Mouse (Mus musculus) myocyte (in vitro differentiated cells): ENCODE measurements around the gene Tspan31. TPM values are rescaled to one million over a fixed set of nuclear protein-coding genes. Genes with fewer than 3 reads are reported as not detected.
A peak's percentile ranks its signal among the peaks of the same experiment; 100 is the strongest.

Source experiments
- H3K27me3 ChIP-seq: one replicate; pipeline ENCODE4 v1.6.1; 2011; ENCODE audit not compliant: control insufficient read depth, insufficient read depth, insufficient read length
- H3K36me3 ChIP-seq: one replicate; pipeline ENCODE4 v1.6.1; 2011; ENCODE audit not compliant: control insufficient read depth, insufficient read depth
- H3K4me2 ChIP-seq: one replicate; pipeline ENCODE4 v1.6.1; 2011; ENCODE audit warnings: low read depth, control low read depth
- H3K4me3 ChIP-seq: one replicate; pipeline ENCODE4 v1.5.1; 2011; ENCODE audit warnings: mild to moderate bottlenecking, control low read depth, moderate library complexity
- H3K79me2 ChIP-seq: one replicate; pipeline ENCODE4 v1.6.1; 2011; ENCODE audit not compliant: control insufficient read depth, insufficient read depth
- H3ac ChIP-seq: one replicate; pipeline ENCODE4 v1.6.1; 2011; ENCODE audit not compliant: control insufficient read depth, insufficient read length
- CEBPB ChIP-seq: IDR thresholded peaks from 2 replicates; pipeline ENCODE4 v1.6.1; 2011; ENCODE audit warnings: mild to moderate bottlenecking, moderate library complexity; ENCODE audit not compliant: poor library complexity, insufficient read depth, severe bottlenecking
- E2F4 ChIP-seq: IDR thresholded peaks from one replicate; pipeline ENCODE4 v1.6.1; 2011; ENCODE audit warnings: mild to moderate bottlenecking, control low read depth, moderate library complexity; ENCODE audit not compliant: insufficient read depth
- MAX ChIP-seq: IDR thresholded peaks from one replicate; pipeline ENCODE4 v1.6.1; 2011; ENCODE audit warnings: low read depth, mild to moderate bottlenecking, control low read depth
- MYOD1 ChIP-seq, 3 experiments: IDR thresholded peaks; one replicate each; pipeline ENCODE4 v1.6.1; 2011; ENCODE audit warnings: control low read depth in 2 of 3, low read depth in 2 of 3, mild to moderate bottlenecking in 2 of 3, moderate library complexity in 1 of 3; ENCODE audit not compliant: insufficient read length in 2 of 3, control insufficient read depth in 1 of 3
- MYOG ChIP-seq, 3 experiments: IDR thresholded peaks; one replicate each; pipeline ENCODE4 v1.6.1; 2011; ENCODE audit warnings: control low read depth in 2 of 3, low read depth in 2 of 3, mild to moderate bottlenecking in 2 of 3; ENCODE audit not compliant: insufficient read length in 2 of 3, control insufficient read depth in 1 of 3, insufficient read depth in 1 of 3
- POLR2A ChIP-seq: IDR thresholded peaks from one replicate; pipeline ENCODE4 v1.6.1; 2011; ENCODE audit warnings: low read depth, mild to moderate bottlenecking, control low read depth, moderate library complexity; ENCODE audit not compliant: insufficient read length
- POLR2AphosphoS2 ChIP-seq: IDR thresholded peaks from one replicate; pipeline ENCODE4 v1.6.1; 2011; ENCODE audit warnings: low read depth, control low read depth; ENCODE audit not compliant: insufficient read length
- REST ChIP-seq: IDR thresholded peaks from one replicate; pipeline ENCODE4 v1.6.1; 2011; ENCODE audit warnings: mild to moderate bottlenecking, control low read depth, moderate library complexity; ENCODE audit not compliant: insufficient read depth, insufficient read length
- SRF ChIP-seq: IDR thresholded peaks from one replicate; pipeline ENCODE4 v1.6.1; 2011; ENCODE audit warnings: low read depth; ENCODE audit not compliant: control insufficient read depth, insufficient read length
- TCF12 ChIP-seq: IDR thresholded peaks from one replicate; pipeline ENCODE4 v1.6.1; 2011; ENCODE audit warnings: mild to moderate bottlenecking, control low read depth; ENCODE audit not compliant: poor library complexity, insufficient read depth, severe bottlenecking
- TCF3 ChIP-seq: IDR thresholded peaks from one replicate; pipeline ENCODE4 v1.6.1; 2011; ENCODE audit warnings: low read depth, control low read depth; ENCODE audit not compliant: insufficient read length
- USF1 ChIP-seq: IDR thresholded peaks from one replicate; pipeline ENCODE4 v1.6.1; 2011; ENCODE audit warnings: low read depth, mild to moderate bottlenecking, control low read depth, moderate library complexity
- polyA plus RNA-seq: library from polyadenylated mRNA; unstranded; fragments of >200 nt; fragmentation: generic; extraction: Trizol; gene quantifications from one replicate; pipeline ENCODE4 v1.2.1, GENCODE M21; 2012; ENCODE audit warnings: missing spikeins

Tspan31 gene
- polyA plus RNA-seq, 1 experiment = 139 TPM

- TF ChIP-seq POLR2AphosphoS2 (no peak), CEBPB (no peak), TCF3 (no peak), REST (no peak), E2F4 (no peak), MYOD1 (IDR thresholded peaks at IDR 0.05; ENCODE audit: control insufficient read depth in 1 of 3, insufficient read length in 2 of 3, low read depth in 2 of 3) (no peak), MYOG (IDR thresholded peaks at IDR 0.05; ENCODE audit: control insufficient read depth in 1 of 3, insufficient read depth in 1 of 3, insufficient read length in 2 of 3, low read depth in 2 of 3) (no peak), MAX (no peak), TCF12 (no peak), USF1 (no peak), SRF (no peak), POLR2A (no peak)
- Histone ChIP-seq H3K27me3 (no peaks in the 10 kb centered on the region), H3K36me3 (no peaks in the 10 kb centered on the region), H3K79me2 (no peaks in the 10 kb centered on the region), H3ac (no peak overlapping the region), H3K4me3 (no peak overlapping the region), H3K4me2 (no peak overlapping the region)
Observed at GRCm38 (mm10) chr10:127085633-127086032, 15.6 kb upstream of the Tspan31 start.

GRCm38 (mm10) chr10:127085052-127085451, 15.0 kb upstream of the Tspan31 start:
- H3K4me2 ChIP-seq = no peak overlapping the region
- no peaks in the 10 kb centered on the region for H3K27me3 ChIP-seq
- no peaks in the 10 kb centered on the region for H3K79me2 ChIP-seq
- no peak overlapping the region for H3ac ChIP-seq
- no peak for TF ChIP-seq CEBPB
- no peak for TF ChIP-seq TCF12
- TF ChIP-seq MAX = no peak
- TF ChIP-seq USF1 = no peak
- no peaks in the 10 kb centered on the region for H3K36me3 ChIP-seq
- no peak overlapping the region for H3K4me3 ChIP-seq

- Histone ChIP-seq H3K27me3 (no peaks in the 10 kb centered on the region), H3K79me2 (no peaks in the 10 kb centered on the region), H3K4me3 (no peak overlapping the region), H3K4me2 (no peak overlapping the region), H3K36me3 (no peaks in the 10 kb centered on the region), H3ac (no peak overlapping the region)
- TF ChIP-seq MAX (no peak), MYOG (IDR thresholded peaks at IDR 0.05; ENCODE audit: control insufficient read depth in 1 of 3, insufficient read depth in 1 of 3, insufficient read length in 2 of 3, low read depth in 2 of 3) (no peak), REST (no peak), POLR2AphosphoS2 (no peak), POLR2A (no peak), E2F4 (no peak), CEBPB (no peak)
Observed at GRCm38 (mm10) chr10:127083915-127084306, 13.8 kb upstream of the Tspan31 start.

- Histone ChIP-seq H3ac (no peak overlapping the region), H3K27me3 (no peaks in the 10 kb centered on the region), H3K79me2 (no peaks in the 10 kb centered on the region), H3K36me3 (no peaks in the 10 kb centered on the region), H3K4me2 (no peak overlapping the region), H3K4me3 (no peak overlapping the region)
- no peak for TF ChIP-seq CEBPB
- TF ChIP-seq SRF = peak; percentile 95
Observed at GRCm38 (mm10) chr10:127083292-127083914, 13.3 kb upstream of the Tspan31 start.

GRCm38 (mm10) chr10:127081996-127082620, 12.0 kb upstream of the Tspan31 start:
- Histone ChIP-seq H3K36me3 (no peaks in the 10 kb centered on the region), H3K4me2 (peak overlapping the region; percentile 89), H3K79me2 (no peaks in the 10 kb centered on the region), H3K27me3 (peaks cover 8% of the 10 kb centered on the region), H3K4me3 (peak overlapping the region; percentile 9), H3ac (no peak overlapping the region)
- TF ChIP-seq E2F4 (no peak), CEBPB (no peak), MYOD1 (IDR thresholded peaks at IDR 0.05; ENCODE audit: control insufficient read depth in 1 of 3, insufficient read length in 2 of 3, low read depth in 2 of 3) (peak; percentile 83 to 99 (median 98)), MAX (no peak), MYOG (IDR thresholded peaks at IDR 0.05; ENCODE audit: control insufficient read depth in 1 of 3, insufficient read depth in 1 of 3, insufficient read length in 2 of 3, low read depth in 2 of 3) (peak in 2 of 3 experiments; percentile 21 to 57)
